Mouse (Mus musculus): ENCODE data around the gene Lonp2. TPM values are rescaled to one million over a fixed set of nuclear protein-coding genes. Genes with fewer than 3 reads are reported as not detected.

Gene Lonp2
- total RNA-seq, 4 experiments from 2014 or later = 103 to 127 (median 115) TPM

- DNase-seq = peak; percentile 34
Measured at GRCm38 (mm10) chr8:86756948-86757733, 133.3 kb downstream of the Lonp2 start.

GRCm38 (mm10) chr8:86758651-86759050 lies 134.8 kb downstream of the Lonp2 start:
- no peak for DNase-seq

GRCm38 (mm10) chr8:86759090-86759491 lies 135.2 kb downstream of the Lonp2 start:
- DNase-seq = no peak

- no peak for DNase-seq
Measured at GRCm38 (mm10) chr8:86760746-86761145, 136.9 kb downstream of the Lonp2 start.

- DNase-seq = no peak
Measured at GRCm38 (mm10) chr8:86762806-86763205, 139.0 kb downstream of the Lonp2 start.

- no peak for DNase-seq
Measured at GRCm38 (mm10) chr8:86765155-86765554, 141.3 kb downstream of the Lonp2 start.

- no peak for DNase-seq
Measured at GRCm38 (mm10) chr8:86765669-86766068, 141.8 kb downstream of the Lonp2 start.

DNA sequence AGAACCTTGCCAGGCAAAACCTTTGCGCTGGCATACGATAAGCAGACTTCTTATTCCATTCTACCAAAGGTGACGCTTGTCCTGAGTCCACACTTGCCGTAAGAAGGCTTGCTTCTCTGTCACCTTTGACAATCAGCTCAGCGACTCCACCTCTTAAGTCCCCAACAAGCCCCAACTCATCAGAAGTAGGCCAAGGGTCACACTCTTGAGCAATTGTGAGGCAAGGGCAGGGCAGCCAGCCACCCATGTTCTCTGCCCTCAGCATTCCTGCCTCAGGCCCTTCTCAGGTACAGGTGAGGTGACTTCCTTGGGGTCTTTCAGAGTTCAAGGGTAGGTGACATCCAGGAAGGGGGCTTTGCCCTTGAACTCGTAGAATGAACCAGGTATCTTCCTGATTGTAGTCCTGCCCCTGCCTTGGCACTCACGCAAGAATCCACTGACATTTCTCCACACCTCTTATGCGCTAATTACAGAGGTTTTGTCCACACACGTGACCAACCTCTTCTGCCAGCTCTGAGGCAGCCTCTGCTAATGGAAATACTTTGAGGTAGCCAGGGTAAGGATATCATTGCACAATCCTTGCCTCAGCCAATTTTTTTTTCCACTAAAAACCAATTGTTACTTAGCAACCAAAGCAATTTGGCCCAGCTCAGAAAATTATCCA lies 142.8 kb downstream of the Lonp2 start:
- no peak for DNase-seq

GRCm38 (mm10) chr8:86768499-86768898 lies 144.7 kb downstream of the Lonp2 start:
- peak; percentile 73 for DNase-seq

GRCm38 (mm10) chr8:86769945-86770715 lies 146.3 kb downstream of the Lonp2 start:
- DNase-seq = no peak

Small RNAs within 50 kb of the gene (microRNA-seq; reads per million reads assigned to microRNA genes)
- 0 reads per million in 2 experiments for gene Gm44348

Other genes with a start within 250 kb of the Lonp2 start
- gene Abcc12, start 43.4 kb upstream of the Lonp2 start, total RNA-seq (2022) = under 1 TPM in 3 of 4 experiments, not detected in 1; 0.13 to 0.18 (median 0.17) TPM
- gene Gm10638, start 121.7 kb downstream of the Lonp2 start, total RNA-seq (2022) = 1 to 10 TPM; 2.0 to 5.3 (median 2.6) TPM
- gene Siah1a, start 121.9 kb downstream of the Lonp2 start, total RNA-seq (2022) = 10 to 100 TPM; 17.7 to 23.7 (median 19.7) TPM